Mouse (Mus musculus) stomach, embryonic 15.5 days (tissue): ENCODE measurements around the gene Dusp18. TPM values are rescaled to one million over a fixed set of nuclear protein-coding genes. Genes with fewer than 3 reads are reported as not detected.
A peak's percentile ranks its signal among the peaks of the same experiment; 100 is the strongest.

Experiments used
- ATAC-seq: fragments of 200-750 bp; cut with Nextera tagmentation; 2 replicates; pipeline ENCODE4 v1.8.0; 2017; ENCODE audit warnings: low read depth, moderate number of reproducible peaks, moderate TSS enrichment; ENCODE audit not compliant: insufficient read depth, low FRiP score
- H3K27ac ChIP-seq: fragments of 300-500 bp; sonication (generic); 2 replicates; pipeline ENCODE4 v1.5.1; 2015; ENCODE audit warnings: mild to moderate bottlenecking, inconsistent platforms
- H3K27me3 ChIP-seq: fragments of 300-500 bp; sonication (generic); replicated peaks from 2 replicates; pipeline ENCODE4 v1.6.1; 2015; ENCODE audit warnings: inconsistent platforms
- H3K36me3 ChIP-seq: fragments of 300-500 bp; sonication (generic); 2 replicates; pipeline ENCODE4 v1.6.1; 2015; ENCODE audit warnings: inconsistent platforms
- H3K4me1 ChIP-seq: fragments of 300-500 bp; sonication (generic); 2 replicates; pipeline ENCODE4 v1.6.1; 2015; ENCODE audit warnings: inconsistent platforms
- H3K4me2 ChIP-seq: fragments of 300-500 bp; sonication (generic); 2 replicates; pipeline ENCODE4 v1.6.1; 2015; ENCODE audit warnings: mild to moderate bottlenecking, inconsistent platforms
- H3K4me3 ChIP-seq: fragments of 300-500 bp; sonication (generic); replicated peaks from 2 replicates; pipeline ENCODE4 v1.5.1; 2015; ENCODE audit warnings: inconsistent platforms
- H3K9ac ChIP-seq: fragments of 300-500 bp; sonication (generic); 2 replicates; pipeline ENCODE4 v1.6.1; 2015; ENCODE audit warnings: inconsistent platforms
- H3K9me3 ChIP-seq: fragments of 300-500 bp; sonication (generic); 2 replicates; pipeline ENCODE4 v1.6.1; 2016; ENCODE audit warnings: inconsistent platforms
- WGBS: fragments of 180-500 bp; shearing (Covaris S2); methylation state at CpG from one replicate; pipeline ENCODE4 v1.1.7; 2015; 5-methylcytosine and 5-hydroxymethylcytosine counted together
- polyA plus RNA-seq: library from polyadenylated mRNA; unstranded; fragments of >200 nt; fragmentation: Nextera tagmentation; extraction: Ambion mirVana; gene quantifications from 2 replicates; pipeline ENCODE4 v1.2.1, GENCODE M21; 2015

Dusp18 gene
- polyA plus RNA-seq, 1 experiment from 2014 or later, result 8.0 TPM

- Histone ChIP-seq H3K9ac (peak overlapping the region; percentile 22; the same call in 1 of the 2 replicates), H3K36me3 (no peaks in the 10 kb centered on the region), H3K4me1 (peaks cover 34% of the 10 kb centered on the region), H3K4me2 (peak overlapping the region; percentile 83), H3K4me3 (peak overlapping the region; percentile 58), H3K27ac (peak overlapping the region; percentile 78), H3K27me3 (peaks cover 7% of the 10 kb centered on the region; the same call in 1 of the 2 replicates), H3K9me3 (no peaks in the 10 kb centered on the region)
- peak; percentile 81 for ATAC-seq
- WGBS, result under 1% methylated on average over 65 of the region's 65 CpGs
Measured at GRCm38 (mm10) chr11:3913316-3914108, 18.5 kb downstream of the Dusp18 start.

GRCm38 (mm10) chr11:3914109-3914840 is 19.2 kb downstream of the Dusp18 start, which contains the start of gene Slc35e4:
Slc35e4 (minus strand) TSS chr11:3914664.
- Histone ChIP-seq H3K4me2 (peak within 1 kb of the TSS; percentile 83), H3K4me3 (peak within 1 kb of the TSS; percentile 58), H3K27ac (peak within 1 kb of the TSS; percentile 78), H3K9ac (peak within 1 kb of the TSS; percentile 22; the same call in 1 of the 2 replicates), H3K27me3 (peaks cover 7% of the 10 kb centered on the region; the same call in 1 of the 2 replicates), H3K36me3 (no peaks in the 10 kb centered on the region), H3K4me1 (peaks cover 34% of the 10 kb centered on the region), H3K9me3 (no peaks in the 10 kb centered on the region)
- peak; percentile 63 for ATAC-seq
- WGBS, result 0% methylated on average over 28 of the region's 28 CpGs

- WGBS, result 64% methylated on average over 1 of the region's 1 CpGs
- H3K4me2 ChIP-seq, result no peak overlapping the region
- ATAC-seq, result no peak
Measured at GRCm38 (mm10) chr11:3918738-3919137, 23.7 kb downstream of the Dusp18 start.

GRCm38 (mm10) chr11:3920476-3920875 is 25.4 kb downstream of the Dusp18 start:
- no peak overlapping the region for H3K27ac ChIP-seq
- 86% methylated on average over 7 of the region's 7 CpGs for WGBS
- no peak for ATAC-seq
- H3K9me3 ChIP-seq, result no peaks in the 10 kb centered on the region
- H3K4me1 ChIP-seq, result no peaks in the 10 kb centered on the region
- H3K4me3 ChIP-seq, result no peak overlapping the region
- H3K9ac ChIP-seq, result no peak overlapping the region
- H3K36me3 ChIP-seq, result no peaks in the 10 kb centered on the region; the same call in 1 of the 2 replicates
- no peaks in the 10 kb centered on the region; the same call in 1 of the 2 replicates for H3K27me3 ChIP-seq
- no peak overlapping the region for H3K4me2 ChIP-seq

More at GRCm38 (mm10) chr11:3918738-3919137, 23.7 kb downstream of the Dusp18 start:
- peaks cover 5% of the 10 kb centered on the region for H3K4me1 ChIP-seq
- no peaks in the 10 kb centered on the region for H3K9me3 ChIP-seq
- H3K36me3 ChIP-seq, result no peaks in the 10 kb centered on the region
- no peak overlapping the region for H3K27ac ChIP-seq
- H3K4me3 ChIP-seq, result no peak overlapping the region
- H3K27me3 ChIP-seq, result no peaks in the 10 kb centered on the region; the same call in 1 of the 2 replicates
- H3K9ac ChIP-seq, result no peak overlapping the region

- ATAC-seq, result no peak
- 33% methylated on average over 8 of the region's 8 CpGs for WGBS
- Histone ChIP-seq H3K27ac (no peak overlapping the region), H3K36me3 (no peaks in the 10 kb centered on the region; the same call in 1 of the 2 replicates), H3K9me3 (no peaks in the 10 kb centered on the region), H3K9ac (no peak overlapping the region), H3K27me3 (no peaks in the 10 kb centered on the region), H3K4me2 (no peak overlapping the region), H3K4me3 (no peak overlapping the region), H3K4me1 (no peaks in the 10 kb centered on the region)
Measured at GRCm38 (mm10) chr11:3921281-3921850, 26.3 kb downstream of the Dusp18 start.

- ATAC-seq, result no peak
- Histone ChIP-seq H3K4me2 (no peak overlapping the region), H3K9me3 (no peaks in the 10 kb centered on the region), H3K36me3 (no peaks in the 10 kb centered on the region; the same call in 1 of the 2 replicates), H3K4me1 (no peaks in the 10 kb centered on the region), H3K27ac (no peak overlapping the region), H3K27me3 (no peaks in the 10 kb centered on the region), H3K4me3 (no peak overlapping the region), H3K9ac (no peak overlapping the region)
- 92% methylated on average over 9 of the region's 9 CpGs for WGBS
Measured at GRCm38 (mm10) chr11:3922115-3922514, 27.1 kb downstream of the Dusp18 start.

GRCm38 (mm10) chr11:3922731-3923130 is 27.7 kb downstream of the Dusp18 start:
- no peaks in the 10 kb centered on the region for H3K27me3 ChIP-seq
- no peak overlapping the region for H3K9ac ChIP-seq
- H3K4me1 ChIP-seq, result no peaks in the 10 kb centered on the region
- no peaks in the 10 kb centered on the region for H3K9me3 ChIP-seq
- H3K4me3 ChIP-seq, result no peak overlapping the region
- 91% methylated on average over 6 of the region's 6 CpGs for WGBS
- no peak overlapping the region for H3K4me2 ChIP-seq
- no peak for ATAC-seq
- H3K36me3 ChIP-seq, result no peaks in the 10 kb centered on the region; the same call in 1 of the 2 replicates
- no peak overlapping the region for H3K27ac ChIP-seq

GRCm38 (mm10) chr11:3925916-3926315 is 30.9 kb downstream of the Dusp18 start:
- H3K36me3 ChIP-seq, result no peaks in the 10 kb centered on the region; the same call in 1 of the 2 replicates
- WGBS, result 87% methylated on average over 10 of the region's 10 CpGs
- H3K4me2 ChIP-seq, result no peak overlapping the region
- no peaks in the 10 kb centered on the region for H3K4me1 ChIP-seq
- no peaks in the 10 kb centered on the region for H3K27me3 ChIP-seq
- no peak for ATAC-seq
- H3K9me3 ChIP-seq, result no peaks in the 10 kb centered on the region
- H3K4me3 ChIP-seq, result no peak overlapping the region
- H3K9ac ChIP-seq, result no peak overlapping the region
- no peak overlapping the region for H3K27ac ChIP-seq

- no peak overlapping the region for H3K4me3 ChIP-seq
- H3K4me2 ChIP-seq, result no peak overlapping the region
- H3K9ac ChIP-seq, result no peak overlapping the region
- ATAC-seq, result no peak
- no peak overlapping the region for H3K27ac ChIP-seq
- H3K27me3 ChIP-seq, result no peaks in the 10 kb centered on the region
- no peaks in the 10 kb centered on the region; the same call in 1 of the 2 replicates for H3K36me3 ChIP-seq
- WGBS, result 73% methylated on average over 4 of the region's 4 CpGs
- no peaks in the 10 kb centered on the region for H3K4me1 ChIP-seq
- no peaks in the 10 kb centered on the region for H3K9me3 ChIP-seq
Measured at GRCm38 (mm10) chr11:3930019-3930418, 35.0 kb downstream of the Dusp18 start.

- no peak overlapping the region for H3K9ac ChIP-seq
- peak overlapping the region; percentile 48 for H3K4me3 ChIP-seq
- H3K4me2 ChIP-seq, result peak overlapping the region; percentile 73
- H3K27ac ChIP-seq, result no peak overlapping the region
- no peaks in the 10 kb centered on the region for H3K4me1 ChIP-seq
- no peak for ATAC-seq
- no peaks in the 10 kb centered on the region for H3K36me3 ChIP-seq
- H3K27me3 ChIP-seq, result no peaks in the 10 kb centered on the region
- no peaks in the 10 kb centered on the region for H3K9me3 ChIP-seq
- WGBS, result 36% methylated on average over 6 of the region's 6 CpGs
Measured at GRCm38 (mm10) chr11:3930931-3931330, 35.9 kb downstream of the Dusp18 start.

- no peak within 1 kb of the TSS for H3K9ac ChIP-seq
- no peaks in the 10 kb centered on the region for H3K27me3 ChIP-seq
- peak within 1 kb of the TSS; percentile 48 for H3K4me3 ChIP-seq
- under 1% methylated on average over 23 of the region's 26 CpGs for WGBS
- peak; percentile 87 for ATAC-seq
- no peaks in the 10 kb centered on the region for H3K4me1 ChIP-seq
- H3K36me3 ChIP-seq, result no peaks in the 10 kb centered on the region
- H3K4me2 ChIP-seq, result peak within 1 kb of the TSS; percentile 73
- no peak within 1 kb of the TSS for H3K27ac ChIP-seq
- H3K9me3 ChIP-seq, result no peaks in the 10 kb centered on the region
Measured at GRCm38 (mm10) chr11:3931511-3932211, 36.6 kb downstream of the Dusp18 start, which contains the start of gene Tcn2. Tcn2 (minus strand) TSS chr11:3932159.
